Mouse (Mus musculus) heart, postnatal 10 days (tissue): ENCODE data around the gene Ndufa13. TPM values are rescaled to one million over a fixed set of nuclear protein-coding genes. Genes with fewer than 3 reads are reported as not detected.
A peak's percentile ranks its signal among the peaks of the same experiment; 100 is the strongest.

Source experiments
- DNase-seq, 2 experiments: peaks; one replicate each; pipeline ENCODE4 v3.0.0; 2021
- intact Hi-C: fragments of 180-260 bp; cut with DNase I; formaldehyde crosslinking; loops from one replicate; pipeline ENCODE4 v1.15.1; 2025
- total RNA-seq, 2 experiments: library from RNA; stranded (reverse); gene quantifications; 2 replicates each; pipeline ENCODE4 v1.2.3; 2021

The Ndufa13 gene
- total RNA-seq, 2 experiments from 2014 or later: 376 to 397 TPM

GRCm38 (mm10) chr8:69850926-69851506 is 51.3 kb downstream of the Ndufa13 start:
- DNase-seq: no peak
- intact Hi-C loops: no loop called here

GRCm38 (mm10) chr8:69849899-69850298 is 52.5 kb downstream of the Ndufa13 start:
- DNase-seq: no peak
- intact Hi-C loops: no loop called here

DNA sequence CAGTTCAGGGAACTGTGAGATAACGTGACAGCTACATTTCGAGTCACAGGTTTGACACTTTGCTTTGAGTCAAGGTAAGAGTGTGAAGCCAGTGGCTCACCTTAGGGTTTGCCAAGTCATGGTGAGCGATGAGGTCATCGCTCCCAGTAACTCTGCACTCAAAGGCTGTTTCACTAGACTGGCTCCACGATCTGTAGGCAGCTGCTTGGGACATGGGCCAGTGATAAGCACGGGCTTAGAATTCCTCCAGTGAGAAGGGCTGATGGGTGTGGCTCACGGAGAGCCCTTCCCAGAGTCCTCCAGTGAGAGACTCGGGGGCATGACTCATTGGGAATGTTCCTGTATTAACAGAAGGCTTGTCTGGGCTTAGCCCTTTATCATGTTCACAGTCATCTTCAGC is 53.4 kb downstream of the Ndufa13 start:
- intact Hi-C loops: no loop called here
- DNase-seq: peak; percentile 77

DNA sequence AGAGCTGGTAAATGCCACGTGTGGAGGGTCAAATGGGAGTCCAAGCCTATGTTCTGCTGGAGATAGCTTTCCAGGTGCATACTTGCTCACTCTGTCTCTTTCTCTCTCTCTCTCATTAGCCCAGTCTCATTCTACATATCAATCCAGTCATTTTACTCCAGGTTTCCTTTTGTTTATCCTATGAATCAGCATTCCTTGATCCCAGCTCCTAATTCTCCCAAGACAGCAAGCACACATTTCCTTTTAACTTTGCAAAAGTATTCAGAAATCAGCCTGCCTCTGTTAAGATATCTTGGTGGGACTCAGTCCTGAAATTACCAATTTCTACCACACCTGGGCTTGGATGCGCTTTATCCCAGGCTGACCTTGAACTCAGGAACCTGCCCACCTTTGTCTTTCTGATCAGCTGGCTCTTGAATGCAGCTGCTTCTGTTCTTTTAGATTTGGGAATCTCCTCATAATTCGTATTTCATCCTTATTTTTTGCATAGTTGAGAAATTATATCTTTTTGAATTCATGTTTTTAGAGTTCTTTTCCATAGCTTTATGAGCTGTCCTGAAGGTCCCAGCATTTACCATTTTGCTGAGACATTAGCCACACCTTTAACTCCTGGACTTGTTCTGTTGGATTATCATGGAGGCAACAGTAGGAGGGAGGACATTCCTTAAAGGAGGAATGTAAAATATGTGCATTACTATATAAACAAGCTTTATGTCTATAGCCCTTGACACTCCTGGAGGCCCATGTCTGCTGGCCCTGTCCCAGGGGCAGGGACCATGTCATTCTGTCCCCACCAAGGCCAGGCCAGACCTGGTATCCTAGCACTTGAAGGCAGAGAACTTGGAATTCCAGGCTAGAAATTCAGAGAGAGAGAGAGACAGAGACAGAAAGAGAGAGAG is 54.9 kb downstream of the Ndufa13 start:
- DNase-seq: no peak
- intact Hi-C loops: no loop called here

Other genes starting within 250 kb of the Ndufa13 start
- gene Zfp964, start 248.1 kb downstream of the Ndufa13 start, total RNA-seq: 1 to 10 TPM; 1.2 to 1.8 TPM
- 10 to 100 TPM; 14.1 to 15.5 TPM for gene Zfp869, start 191.8 kb downstream of the Ndufa13 start, total RNA-seq
- 1 to 10 TPM; 2.9 to 3.2 TPM for gene Zfp963, start 152.6 kb downstream of the Ndufa13 start, total RNA-seq
- gene Gm20422, start 127.7 kb downstream of the Ndufa13 start, total RNA-seq: 1 to 10 TPM; 4.5 to 5.4 TPM
- 10 to 100 TPM; 20.7 TPM for gene Atp13a1, start 111.4 kb downstream of the Ndufa13 start, total RNA-seq
- gene Zfp866, start 111.4 kb downstream of the Ndufa13 start, total RNA-seq: 10 to 100 TPM; 16.5 to 21.2 TPM
- 1 to 10 TPM; 6.4 to 8.6 TPM for gene Gmip, start 93.9 kb downstream of the Ndufa13 start, total RNA-seq
- under 1 TPM; 0.55 to 0.57 TPM for gene Lpar2, start 80.1 kb downstream of the Ndufa13 start, total RNA-seq
- gene Pbx4, start 70.1 kb downstream of the Ndufa13 start, total RNA-seq: 1 to 10 TPM in 1 of 2 experiments, under 1 TPM in 1; 0.65 to 1.2 TPM
- gene Cilp2, start 14.9 kb downstream of the Ndufa13 start, total RNA-seq: 1 to 10 TPM; 1.2 to 1.3 TPM
- gene Tssk6, start 374 bp downstream of the Ndufa13 start, total RNA-seq: under 1 TPM; 0.25 to 0.31 TPM
- gene Yjefn3, start 154 bp upstream of the Ndufa13 start, total RNA-seq: 10 to 100 TPM in 1 of 2 experiments, 1 to 10 TPM in 1; 9.1 to 10.1 TPM
- 10 to 100 TPM; 62.1 to 63.1 TPM for gene Gatad2a, start 93.8 kb upstream of the Ndufa13 start, total RNA-seq
- 10 to 100 TPM; 43.3 to 44.2 TPM for gene Mau2, start 140.2 kb upstream of the Ndufa13 start, total RNA-seq
- 10 to 100 TPM; 23.2 to 23.9 TPM for gene Sugp1, start 140.3 kb upstream of the Ndufa13 start, total RNA-seq
- under 1 TPM; 0.77 to 0.94 TPM for gene Tm6sf2, start 170.4 kb upstream of the Ndufa13 start, total RNA-seq
- gene Hapln4, start 180.9 kb upstream of the Ndufa13 start, total RNA-seq: not detected
- under 1 TPM in 1 of 2 experiments, not detected in 1; 0.19 TPM for gene Ncan, start 218.3 kb upstream of the Ndufa13 start, total RNA-seq
- gene Nr2c2ap, start 228.8 kb upstream of the Ndufa13 start, total RNA-seq: 10 to 100 TPM; 10.9 to 12.8 TPM
- gene Rfxank, start 236.6 kb upstream of the Ndufa13 start, total RNA-seq: 10 to 100 TPM; 20.7 to 22.4 TPM
- 10 to 100 TPM; 30.3 TPM for gene Borcs8, start 236.9 kb upstream of the Ndufa13 start, total RNA-seq
- under 1 TPM; 0.38 to 0.45 TPM for gene Mef2b, start 237.2 kb upstream of the Ndufa13 start, total RNA-seq